Mouse (Mus musculus): ENCODE measurements at regions not wholly inside any gene's neighbourhood (a gene's known extent, or its start where the extent isn't known, plus 50 kb on each side); places are given as distances from the start of the nearest gene placed in this dataset.
"Not testable (repeated sequence)": the region's sequence is repeated elsewhere in the genome, so short reads cannot be mapped to it uniquely, and the experiment has no call there.

DNA sequence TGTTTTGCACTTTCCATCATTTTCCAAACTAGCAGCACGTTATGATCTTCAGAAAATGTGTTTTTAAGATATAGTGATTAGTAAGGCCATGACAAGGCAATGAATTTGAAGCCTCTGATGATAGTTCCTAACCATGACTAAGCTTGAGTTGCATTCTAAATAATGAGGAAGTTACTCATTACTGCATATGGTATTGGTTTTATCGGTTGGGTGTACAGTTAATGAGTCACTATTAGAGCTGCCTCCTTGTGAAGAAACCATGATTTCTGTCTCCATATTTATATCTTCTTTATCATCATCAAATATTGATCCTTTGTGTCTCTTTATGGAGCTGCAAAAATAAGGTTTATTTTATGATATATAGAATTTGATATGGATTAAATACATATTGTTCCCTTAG is 4763.5 kb upstream of the Gm7489 start:
- DNase-seq (ENCODE audit: extremely low spot score in 1 of 2, low spot score in 1 of 2), result no peak

DNA sequence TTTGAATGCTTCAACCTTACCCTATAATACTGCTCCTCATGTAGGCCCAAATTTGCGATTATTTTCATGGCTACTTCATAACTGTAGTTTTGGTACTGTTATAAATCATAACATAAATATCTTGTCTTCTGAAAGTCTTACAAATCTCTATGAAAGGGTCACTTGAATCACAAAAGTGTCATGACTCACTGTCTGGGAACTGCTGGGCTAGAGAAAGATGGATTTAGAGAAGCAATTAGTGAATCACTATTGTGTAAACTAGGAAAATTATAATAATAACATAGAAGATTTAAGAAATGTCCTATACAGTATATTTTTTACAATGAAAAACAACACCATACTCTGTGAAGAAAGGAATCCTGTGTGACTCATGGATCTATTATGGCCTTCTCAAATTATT is 4738.3 kb upstream of the Gm7489 start:
- DNase-seq (ENCODE audit: extremely low spot score in 1 of 2, low spot score in 1 of 2), result no peak

DNA sequence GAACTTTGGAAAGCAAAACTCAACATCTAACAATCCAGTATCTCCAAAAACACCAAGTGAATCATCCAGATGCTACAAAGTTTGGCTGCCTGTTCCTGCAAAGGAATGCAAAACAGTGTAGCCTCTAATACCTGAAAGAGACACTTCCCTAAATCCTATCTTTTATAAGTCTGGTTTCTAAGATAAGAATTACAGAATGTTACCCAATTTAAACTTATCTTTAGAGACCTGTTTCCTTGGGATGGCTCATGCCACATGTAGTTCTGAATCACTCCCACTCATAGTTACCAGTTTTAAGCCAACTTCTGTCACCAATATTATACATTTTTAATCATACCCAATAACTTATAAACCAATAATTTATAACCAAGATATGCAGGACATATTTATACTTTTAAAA is 4732.7 kb upstream of the Gm7489 start:
- DNase-seq (ENCODE audit: extremely low spot score in 1 of 2, low spot score in 1 of 2), result no peak

DNA sequence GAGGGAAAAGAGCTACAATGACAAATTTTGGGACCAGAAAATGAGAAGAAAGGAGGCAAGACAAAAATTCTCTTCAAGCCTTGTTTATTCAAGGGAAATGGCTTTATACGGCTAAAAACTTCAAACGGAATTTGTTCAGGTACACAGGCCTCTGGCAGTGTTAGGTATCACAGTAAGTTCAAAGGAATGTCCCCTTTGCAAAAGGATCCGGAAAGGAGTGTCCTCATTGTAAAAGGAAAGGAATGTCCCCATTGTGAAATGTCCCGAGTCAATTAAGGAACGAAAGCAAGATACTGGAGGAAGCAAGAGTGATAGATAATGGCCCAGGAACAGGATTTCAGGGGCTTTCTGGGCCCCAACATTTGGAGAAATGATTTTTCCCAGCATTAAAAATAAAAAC is 4730.7 kb upstream of the Gm7489 start:
- DNase-seq (ENCODE audit: extremely low spot score in 1 of 2, low spot score in 1 of 2), result no peak

DNA sequence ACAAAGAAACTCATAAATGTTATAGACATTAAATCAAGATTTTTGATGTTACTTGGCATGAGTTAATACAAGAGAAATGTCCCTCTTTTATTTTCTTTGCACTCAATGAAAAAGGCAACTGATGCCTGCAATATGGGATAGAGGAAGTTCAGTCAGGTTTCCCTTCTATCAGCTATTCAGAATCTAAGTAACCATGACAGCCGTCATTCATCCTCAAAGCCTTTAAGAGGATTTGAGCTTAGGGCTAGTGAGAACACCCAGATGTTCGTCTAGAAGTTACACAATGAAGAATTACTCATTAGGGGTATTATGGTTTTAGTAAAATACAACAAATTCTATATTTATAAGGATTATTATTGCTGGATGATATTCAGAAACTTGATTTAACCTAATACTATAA is 4693.2 kb upstream of the Gm7489 start:
- DNase-seq (ENCODE audit: extremely low spot score in 1 of 2, low spot score in 1 of 2), result no peak

DNA sequence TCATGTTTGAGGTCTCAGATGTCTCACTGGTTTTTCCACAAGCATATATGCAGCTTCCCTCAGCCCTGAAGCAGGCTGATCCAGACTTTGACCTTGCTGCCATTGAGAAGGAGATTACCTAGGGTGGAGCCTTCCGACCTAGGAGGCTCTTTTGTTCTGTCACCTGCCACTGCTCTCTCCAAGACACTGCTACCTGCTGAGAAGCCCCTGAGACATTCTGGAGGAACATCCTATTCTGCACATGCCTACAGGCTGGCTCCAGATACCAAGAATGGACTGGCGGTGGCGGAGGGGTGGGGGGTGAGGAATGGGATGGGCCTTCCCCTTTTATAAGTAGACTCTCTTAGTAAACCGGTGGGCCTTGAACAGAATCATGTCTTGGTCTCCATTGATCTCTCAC is 4692.1 kb upstream of the Gm7489 start:
- not testable (repeated sequence) for DNase-seq (ENCODE audit: extremely low spot score in 1 of 2, low spot score in 1 of 2)

DNA sequence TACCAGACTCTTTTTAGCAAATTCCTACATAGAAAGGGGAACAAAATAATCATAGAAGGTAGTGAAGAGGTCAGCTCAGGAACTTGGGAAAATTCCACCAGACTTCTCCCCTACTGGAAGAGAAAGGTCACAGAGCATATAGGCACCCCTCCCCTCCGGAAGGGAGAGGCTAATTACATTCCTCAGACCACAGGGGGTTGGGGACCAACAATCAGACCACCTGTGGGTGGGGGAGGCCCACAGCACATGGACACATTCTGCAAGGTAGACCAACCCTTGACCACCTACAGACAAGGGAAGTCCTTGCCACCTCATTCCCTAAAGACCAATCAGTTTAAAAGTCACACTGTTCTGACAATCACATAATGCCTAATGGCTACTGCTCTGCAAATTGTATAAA is 4655.6 kb upstream of the Gm7489 start:
- DNase-seq (ENCODE audit: extremely low spot score in 1 of 2, low spot score in 1 of 2), result no peak

DNA sequence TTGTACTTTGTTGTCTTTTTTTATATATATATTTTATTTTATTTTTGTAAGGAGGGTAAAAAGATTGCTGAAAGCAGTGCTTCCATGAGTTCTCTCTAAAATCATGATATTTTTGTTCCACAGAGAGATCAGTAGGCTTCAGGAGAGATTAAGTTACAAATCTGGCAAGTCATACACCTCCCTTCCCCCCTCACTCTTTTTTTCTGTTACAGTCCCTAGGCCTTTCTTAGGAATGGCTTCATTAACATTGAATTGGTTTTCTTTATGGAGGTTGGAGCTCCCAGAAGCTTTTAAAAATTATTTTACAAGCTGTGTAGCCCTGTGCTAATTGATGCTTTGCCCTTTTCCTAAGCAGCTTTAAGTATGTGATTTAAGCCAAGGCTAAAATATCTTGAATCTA is 4653.9 kb upstream of the Gm7489 start:
- DNase-seq (ENCODE audit: extremely low spot score in 1 of 2, low spot score in 1 of 2), result no peak

DNA sequence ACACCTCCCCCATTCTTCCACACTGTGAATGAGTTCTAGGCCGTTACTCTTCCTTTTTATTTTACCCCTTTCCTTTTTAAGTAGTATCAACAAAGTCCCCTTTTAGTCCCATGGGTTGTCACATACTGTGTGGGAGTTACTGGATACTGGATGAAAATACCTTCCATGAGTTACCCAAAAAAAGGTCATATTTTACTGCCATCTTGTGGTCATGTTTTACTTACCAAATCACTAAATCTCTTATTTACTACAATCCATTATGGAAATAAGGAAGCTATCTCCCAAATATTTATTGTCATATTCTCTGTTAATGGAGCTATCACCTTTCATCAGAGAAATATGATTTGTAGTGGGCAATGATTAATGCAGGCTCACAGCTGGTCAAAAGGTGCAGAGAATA is 4614.5 kb upstream of the Gm7489 start:
- DNase-seq (ENCODE audit: extremely low spot score in 1 of 2, low spot score in 1 of 2), result peak in 1 of 2 experiments; percentile 17

Data from frontal cortex, adult 2 months (tissue).